Mouse (Mus musculus): Measurements from ENCODE around the gene Riok2. TPM values are rescaled to one million over a fixed set of nuclear protein-coding genes. Genes with fewer than 3 reads are reported as not detected.
A peak's percentile ranks its signal among the peaks of the same experiment; 100 is the strongest.

Riok2 gene
- polyA plus RNA-seq, 1 experiment from 2014 or later: 37.1 TPM

- Histone ChIP-seq H3K9ac (ENCODE audit: low read depth, low read length) (no peak overlapping the region), H3K9me3 (ENCODE audit: control insufficient read depth, low read length) (no peaks in the 10 kb centered on the region), H3K36me3 (ENCODE audit: control insufficient read depth, insufficient read depth, low read length) (no peaks in the 10 kb centered on the region), H3K27ac (ENCODE audit: low read depth, low read length) (no peak overlapping the region; the same call in 1 of the 2 replicates), H3K4me1 (ENCODE audit: control insufficient read depth, insufficient read depth, low read length) (no peaks in the 10 kb centered on the region), H3K4me2 (replicated peaks; ENCODE audit: low read depth, low read length) (peak overlapping the region; percentile 2; the same call in 1 of the 2 replicates), H3K27me3 (ENCODE audit: control insufficient read depth, insufficient read depth, low read length) (no peaks in the 10 kb centered on the region), H3K4me3 (ENCODE audit: low read length) (no peak overlapping the region)
- WGBS: 35% methylated on average over 5 of the region's 5 CpGs
- no peak for ATAC-seq (ENCODE audit: low FRiP score, low TSS enrichment)
Measured at GRCm38 (mm10) chr17:17403038-17403437, 28.9 kb downstream of the Riok2 start.

- Histone ChIP-seq H3K9ac (ENCODE audit: low read depth, low read length) (no peak overlapping the region), H3K4me2 (replicated peaks; ENCODE audit: low read depth, low read length) (peak overlapping the region; percentile 1; the same call in 1 of the 2 replicates), H3K4me1 (ENCODE audit: control insufficient read depth, insufficient read depth, low read length) (no peaks in the 10 kb centered on the region), H3K36me3 (ENCODE audit: control insufficient read depth, insufficient read depth, low read length) (no peaks in the 10 kb centered on the region), H3K9me3 (ENCODE audit: control insufficient read depth, low read length) (no peaks in the 10 kb centered on the region), H3K27me3 (ENCODE audit: control insufficient read depth, insufficient read depth, low read length) (no peaks in the 10 kb centered on the region), H3K4me3 (ENCODE audit: low read length) (no peak overlapping the region; the same call in 1 of the 2 replicates), H3K27ac (ENCODE audit: low read depth, low read length) (no peak overlapping the region)
- ATAC-seq (ENCODE audit: low FRiP score, low TSS enrichment): no peak
- 28% methylated on average over 3 of the region's 3 CpGs for WGBS
Measured at GRCm38 (mm10) chr17:17403578-17404112, 29.5 kb downstream of the Riok2 start.

- no peak overlapping the region for H3K9ac ChIP-seq (ENCODE audit: low read depth, low read length)
- H3K27me3 ChIP-seq (ENCODE audit: control insufficient read depth, insufficient read depth, low read length): no peaks in the 10 kb centered on the region
- H3K4me1 ChIP-seq (ENCODE audit: control insufficient read depth, insufficient read depth, low read length): no peaks in the 10 kb centered on the region
- no peak overlapping the region; the same call in 1 of the 2 replicates for H3K4me2 ChIP-seq (replicated peaks; ENCODE audit: low read depth, low read length)
- no peak overlapping the region for H3K27ac ChIP-seq (ENCODE audit: low read depth, low read length)
- H3K36me3 ChIP-seq (ENCODE audit: control insufficient read depth, insufficient read depth, low read length): no peaks in the 10 kb centered on the region
- H3K4me3 ChIP-seq (ENCODE audit: low read length): no peak overlapping the region
- no peak for ATAC-seq (ENCODE audit: low FRiP score, low TSS enrichment)
- 28% methylated on average over 8 of the region's 8 CpGs for WGBS
- no peaks in the 10 kb centered on the region for H3K9me3 ChIP-seq (ENCODE audit: control insufficient read depth, low read length)
Measured at GRCm38 (mm10) chr17:17404811-17405544, 30.9 kb downstream of the Riok2 start.

- ATAC-seq (ENCODE audit: low FRiP score, low TSS enrichment): no peak
Measured at GRCm38 (mm10) chr17:17405606-17406005, 31.5 kb downstream of the Riok2 start.

GRCm38 (mm10) chr17:17408137-17408536, 34.0 kb downstream of the Riok2 start:
- no peaks in the 10 kb centered on the region for H3K4me1 ChIP-seq (ENCODE audit: control insufficient read depth, insufficient read depth, low read length)
- no peak overlapping the region for H3K9ac ChIP-seq (ENCODE audit: low read depth, low read length)
- no peak overlapping the region for H3K4me2 ChIP-seq (replicated peaks; ENCODE audit: low read depth, low read length)
- no peak overlapping the region for H3K27ac ChIP-seq (ENCODE audit: low read depth, low read length)
- H3K36me3 ChIP-seq (ENCODE audit: control insufficient read depth, insufficient read depth, low read length): no peaks in the 10 kb centered on the region
- H3K4me3 ChIP-seq (ENCODE audit: low read length): no peak overlapping the region
- H3K27me3 ChIP-seq (ENCODE audit: control insufficient read depth, insufficient read depth, low read length): no peaks in the 10 kb centered on the region
- WGBS: 63% methylated on average over 6 of the region's 6 CpGs
- H3K9me3 ChIP-seq (ENCODE audit: control insufficient read depth, low read length): no peaks in the 10 kb centered on the region
- no peak for ATAC-seq (ENCODE audit: low FRiP score, low TSS enrichment)

More at GRCm38 (mm10) chr17:17405606-17406005, 31.5 kb downstream of the Riok2 start:
- no peak overlapping the region for H3K27ac ChIP-seq (ENCODE audit: low read depth, low read length)
- no peak overlapping the region for H3K4me2 ChIP-seq (replicated peaks; ENCODE audit: low read depth, low read length)
- no peak overlapping the region for H3K4me3 ChIP-seq (ENCODE audit: low read length)
- H3K27me3 ChIP-seq (ENCODE audit: control insufficient read depth, insufficient read depth, low read length): no peaks in the 10 kb centered on the region
- H3K9ac ChIP-seq (ENCODE audit: low read depth, low read length): no peak overlapping the region
- no peaks in the 10 kb centered on the region for H3K9me3 ChIP-seq (ENCODE audit: control insufficient read depth, low read length)
- WGBS: 27% methylated on average over 1 of the region's 1 CpGs
- no peaks in the 10 kb centered on the region for H3K36me3 ChIP-seq (ENCODE audit: control insufficient read depth, insufficient read depth, low read length)
- no peaks in the 10 kb centered on the region for H3K4me1 ChIP-seq (ENCODE audit: control insufficient read depth, insufficient read depth, low read length)

- WGBS: 75% methylated on average over 6 of the region's 6 CpGs
- Histone ChIP-seq H3K9ac (ENCODE audit: low read depth, low read length) (no peak overlapping the region), H3K36me3 (ENCODE audit: control insufficient read depth, insufficient read depth, low read length) (no peaks in the 10 kb centered on the region), H3K4me1 (ENCODE audit: control insufficient read depth, insufficient read depth, low read length) (no peaks in the 10 kb centered on the region), H3K27me3 (ENCODE audit: control insufficient read depth, insufficient read depth, low read length) (no peaks in the 10 kb centered on the region), H3K9me3 (ENCODE audit: control insufficient read depth, low read length) (no peaks in the 10 kb centered on the region), H3K4me2 (replicated peaks; ENCODE audit: low read depth, low read length) (no peak overlapping the region), H3K4me3 (ENCODE audit: low read length) (no peak overlapping the region), H3K27ac (ENCODE audit: low read depth, low read length) (no peak overlapping the region)
- ATAC-seq (ENCODE audit: low FRiP score, low TSS enrichment): no peak
Measured at GRCm38 (mm10) chr17:17408720-17409478, 34.8 kb downstream of the Riok2 start.

GRCm38 (mm10) chr17:17409601-17410000, 35.5 kb downstream of the Riok2 start:
- H3K4me1 ChIP-seq (ENCODE audit: control insufficient read depth, insufficient read depth, low read length): no peaks in the 10 kb centered on the region
- H3K27ac ChIP-seq (ENCODE audit: low read depth, low read length): no peak overlapping the region
- no peaks in the 10 kb centered on the region for H3K36me3 ChIP-seq (ENCODE audit: control insufficient read depth, insufficient read depth, low read length)
- no peak overlapping the region for H3K4me2 ChIP-seq (replicated peaks; ENCODE audit: low read depth, low read length)
- H3K4me3 ChIP-seq (ENCODE audit: low read length): no peak overlapping the region
- no peaks in the 10 kb centered on the region for H3K27me3 ChIP-seq (ENCODE audit: control insufficient read depth, insufficient read depth, low read length)
- WGBS: 8% methylated on average over 2 of the region's 2 CpGs
- H3K9ac ChIP-seq (ENCODE audit: low read depth, low read length): no peak overlapping the region
- ATAC-seq (ENCODE audit: low FRiP score, low TSS enrichment): peak; percentile 54
- H3K9me3 ChIP-seq (ENCODE audit: control insufficient read depth, low read length): no peaks in the 10 kb centered on the region

GRCm38 (mm10) chr17:17411443-17411842, 37.3 kb downstream of the Riok2 start:
- Histone ChIP-seq H3K4me2 (replicated peaks; ENCODE audit: low read depth, low read length) (no peak overlapping the region), H3K9me3 (ENCODE audit: control insufficient read depth, low read length) (no peaks in the 10 kb centered on the region), H3K4me1 (ENCODE audit: control insufficient read depth, insufficient read depth, low read length) (no peaks in the 10 kb centered on the region), H3K27me3 (ENCODE audit: control insufficient read depth, insufficient read depth, low read length) (no peaks in the 10 kb centered on the region), H3K27ac (ENCODE audit: low read depth, low read length) (no peak overlapping the region), H3K36me3 (ENCODE audit: control insufficient read depth, insufficient read depth, low read length) (no peaks in the 10 kb centered on the region), H3K4me3 (ENCODE audit: low read length) (no peak overlapping the region), H3K9ac (ENCODE audit: low read depth, low read length) (no peak overlapping the region)
- WGBS: 86% methylated on average over 2 of the region's 2 CpGs
- ATAC-seq (ENCODE audit: low FRiP score, low TSS enrichment): no peak

GRCm38 (mm10) chr17:17412176-17412575, 38.1 kb downstream of the Riok2 start:
- WGBS: 91% methylated on average over 2 of the region's 2 CpGs
- Histone ChIP-seq H3K27me3 (ENCODE audit: control insufficient read depth, insufficient read depth, low read length) (no peaks in the 10 kb centered on the region), H3K4me1 (ENCODE audit: control insufficient read depth, insufficient read depth, low read length) (no peaks in the 10 kb centered on the region), H3K9ac (ENCODE audit: low read depth, low read length) (no peak overlapping the region), H3K4me2 (replicated peaks; ENCODE audit: low read depth, low read length) (no peak overlapping the region), H3K9me3 (ENCODE audit: control insufficient read depth, low read length) (no peaks in the 10 kb centered on the region), H3K4me3 (ENCODE audit: low read length) (no peak overlapping the region), H3K27ac (ENCODE audit: low read depth, low read length) (no peak overlapping the region), H3K36me3 (ENCODE audit: control insufficient read depth, insufficient read depth, low read length) (no peaks in the 10 kb centered on the region)
- ATAC-seq (ENCODE audit: low FRiP score, low TSS enrichment): no peak

All from kidney, embryonic 14.5 days (tissue).